Mouse (Mus musculus): ENCODE results near the gene Parp12.

DNA sequence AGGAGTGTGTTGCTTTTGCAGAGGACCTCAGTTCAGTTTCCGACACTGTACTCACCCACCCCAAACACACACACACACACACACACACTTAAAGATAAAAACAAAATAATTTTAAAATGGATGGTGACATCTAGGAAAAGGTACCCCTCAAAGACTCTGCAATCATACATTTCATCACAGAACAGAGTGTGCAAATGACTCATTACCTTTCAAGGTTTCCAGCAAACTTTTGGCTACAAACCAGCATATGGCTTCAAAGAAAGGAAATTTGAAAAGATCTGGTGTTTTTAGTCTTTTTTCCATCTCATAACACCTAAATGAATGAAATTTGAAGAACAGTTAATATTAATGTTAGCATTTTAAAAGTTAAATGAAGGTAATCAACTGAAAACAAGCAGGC is 46.7 kb upstream of the Parp12 start:
- TF ChIP-seq CTCF (IDR thresholded peaks at IDR 0.05; ENCODE audit: control insufficient read depth, insufficient read depth, insufficient read length) (no peak), FOSL1 (IDR thresholded peaks at IDR 0.05; ENCODE audit: insufficient read depth, low read length, poor library complexity, severe bottlenecking) (no peak), CEBPB (IDR thresholded peaks at IDR 0.05; ENCODE audit: low read depth) (no peak), MAX (IDR thresholded peaks at IDR 0.05) (no peak), MYOG (IDR thresholded peaks at IDR 0.05; ENCODE audit: control insufficient read depth, extremely low read depth, insufficient read length) (no peak), MYOD1 (IDR thresholded peaks at IDR 0.05; ENCODE audit: control insufficient read depth, insufficient read length, low read depth) (no peak)
